Mouse (Mus musculus): ENCODE data around the gene A930033H14Rik.

Gene A930033H14Rik

GRCm38 (mm10) chr10:69212542-69213440 lies at the start of gene A930033H14Rik:
A930033H14Rik (minus strand) TSS chr10:69213098.
- peak; percentile 75 for DNase-seq

- no peak for DNase-seq
These were observed 47.0 kb upstream of the A930033H14Rik start for GRCm38 (mm10) chr10:69259929-69260328.

- no peak for DNase-seq
These were observed 46.3 kb upstream of the A930033H14Rik start for GRCm38 (mm10) chr10:69259161-69259560.

GRCm38 (mm10) chr10:69258588-69258987 lies 45.7 kb upstream of the A930033H14Rik start:
- DNase-seq, result no peak

GRCm38 (mm10) chr10:69257592-69258133 lies 44.8 kb upstream of the A930033H14Rik start:
- no peak for DNase-seq

- no peak for DNase-seq
These were observed 42.7 kb upstream of the A930033H14Rik start for GRCm38 (mm10) chr10:69255594-69255993.

- peak; percentile 39 for DNase-seq
These were observed 41.5 kb upstream of the A930033H14Rik start for GRCm38 (mm10) chr10:69254390-69254847.

GRCm38 (mm10) chr10:69253686-69254080 lies 40.8 kb upstream of the A930033H14Rik start:
- no peak for DNase-seq

GRCm38 (mm10) chr10:69253075-69253685 lies 40.3 kb upstream of the A930033H14Rik start:
- DNase-seq, result peak; percentile 27

- DNase-seq, result no peak
These were observed 39.5 kb upstream of the A930033H14Rik start for GRCm38 (mm10) chr10:69252112-69253074.

- no peak for DNase-seq
These were observed 38.4 kb upstream of the A930033H14Rik start for GRCm38 (mm10) chr10:69251254-69251653.

- no peak for DNase-seq
These were observed 35.6 kb upstream of the A930033H14Rik start for GRCm38 (mm10) chr10:69248261-69249160.

- no peak for DNase-seq
These were observed 34.6 kb upstream of the A930033H14Rik start for GRCm38 (mm10) chr10:69247311-69248033.

GRCm38 (mm10) chr10:69246762-69247161 lies 33.9 kb upstream of the A930033H14Rik start:
- DNase-seq, result no peak

GRCm38 (mm10) chr10:69245906-69246668 lies 33.2 kb upstream of the A930033H14Rik start:
- no peak for DNase-seq

GRCm38 (mm10) chr10:69245151-69245550 lies 32.3 kb upstream of the A930033H14Rik start:
- DNase-seq, result no peak

- DNase-seq, result no peak
These were observed 27.6 kb upstream of the A930033H14Rik start for GRCm38 (mm10) chr10:69240530-69240929.

- DNase-seq, result no peak
These were observed 25.4 kb upstream of the A930033H14Rik start for GRCm38 (mm10) chr10:69238311-69238710.

- DNase-seq, result no peak
These were observed 24.9 kb upstream of the A930033H14Rik start for GRCm38 (mm10) chr10:69237781-69238180.

GRCm38 (mm10) chr10:69237185-69237584 lies 24.3 kb upstream of the A930033H14Rik start:
- DNase-seq, result no peak
